Mouse (Mus musculus): ENCODE measurements around the gene Dleu7.
A peak's percentile ranks its signal among the peaks of the same experiment; 100 is the strongest.

Dleu7 gene

GRCm38 (mm10) chr14:62282974-62283373, 9.9 kb downstream of the Dleu7 start:
- DNase-seq (ENCODE audit: low read depth): no peak

- no peak for DNase-seq (ENCODE audit: low read depth)
These were observed 19.2 kb downstream of the Dleu7 start for GRCm38 (mm10) chr14:62273604-62274003.

DNA sequence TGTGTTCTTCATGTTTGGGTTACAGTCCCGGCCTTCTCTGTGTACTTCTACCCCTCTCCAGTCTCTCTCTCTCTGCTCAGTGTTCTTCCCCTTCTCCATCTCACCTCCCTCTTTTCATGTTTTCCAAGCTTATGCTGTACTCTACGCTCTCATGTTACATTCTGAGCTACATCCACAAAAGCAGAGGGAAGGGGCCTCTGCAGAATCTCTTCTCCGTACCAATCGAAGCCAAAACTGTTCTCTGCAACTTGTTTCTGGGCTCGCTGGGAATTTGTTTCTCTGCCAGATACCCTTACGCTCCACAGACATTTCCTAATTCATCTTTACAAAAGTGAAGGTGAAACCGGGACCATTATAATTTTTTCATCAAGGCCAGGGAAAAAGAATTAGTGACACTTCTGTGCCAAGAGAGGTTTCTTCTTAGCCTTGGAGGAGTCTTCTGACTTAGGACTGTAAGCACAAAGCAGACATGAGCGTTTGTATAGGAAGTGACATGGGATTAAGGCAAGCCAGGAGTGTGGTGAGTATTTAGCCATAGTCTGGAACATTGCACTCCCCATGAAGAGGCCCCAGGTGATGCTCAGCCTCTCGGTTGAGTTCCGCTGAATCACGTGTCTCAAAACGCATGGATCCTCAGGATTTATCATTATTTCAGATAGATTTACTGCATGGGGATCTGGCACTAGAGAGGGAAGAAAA, 22.0 kb downstream of the Dleu7 start:
- no peak for DNase-seq (ENCODE audit: low read depth)

- DNase-seq (ENCODE audit: low read depth): no peak
These were observed 33.8 kb downstream of the Dleu7 start for GRCm38 (mm10) chr14:62258978-62259536.

DNA sequence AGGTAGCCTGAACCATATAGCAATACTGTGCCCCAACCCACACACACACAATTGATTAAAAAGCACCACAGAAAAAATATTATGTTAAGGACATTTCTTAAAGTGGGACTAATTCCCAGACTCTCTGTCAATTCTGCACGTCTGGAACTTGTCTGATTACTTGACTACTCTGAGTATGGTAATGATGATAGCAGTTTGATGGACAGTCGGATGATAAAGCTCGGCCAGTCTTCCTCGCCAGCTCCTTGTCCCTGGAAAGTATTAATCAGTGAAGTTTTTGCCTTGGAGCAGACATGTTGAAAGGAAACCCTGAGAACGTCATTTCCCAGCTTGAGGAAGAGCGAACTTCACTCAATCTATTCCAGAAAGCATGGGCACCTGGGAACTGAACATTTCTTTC, 34.7 kb downstream of the Dleu7 start:
- DNase-seq (ENCODE audit: low read depth): no peak

DNA sequence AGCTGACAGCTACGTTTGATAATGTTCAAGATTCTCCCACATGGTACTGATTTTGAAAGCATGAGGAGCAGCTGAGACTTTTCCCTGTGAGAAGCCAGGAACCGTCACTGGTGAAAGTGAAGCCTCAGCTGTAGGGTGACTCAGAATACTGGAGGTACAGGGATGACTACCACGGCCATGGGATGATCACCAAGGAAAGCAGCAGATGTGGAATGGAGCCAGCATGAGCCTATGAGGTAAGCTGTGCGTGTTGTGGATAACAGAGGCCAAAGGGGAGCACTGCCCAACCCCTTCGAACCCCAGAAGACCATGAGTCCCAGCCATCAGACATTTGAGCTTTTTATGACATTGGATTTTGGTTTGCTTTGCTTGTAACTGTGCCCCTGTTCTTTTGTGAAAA, 36.8 kb downstream of the Dleu7 start:
- DNase-seq (ENCODE audit: low read depth): no peak

DNA sequence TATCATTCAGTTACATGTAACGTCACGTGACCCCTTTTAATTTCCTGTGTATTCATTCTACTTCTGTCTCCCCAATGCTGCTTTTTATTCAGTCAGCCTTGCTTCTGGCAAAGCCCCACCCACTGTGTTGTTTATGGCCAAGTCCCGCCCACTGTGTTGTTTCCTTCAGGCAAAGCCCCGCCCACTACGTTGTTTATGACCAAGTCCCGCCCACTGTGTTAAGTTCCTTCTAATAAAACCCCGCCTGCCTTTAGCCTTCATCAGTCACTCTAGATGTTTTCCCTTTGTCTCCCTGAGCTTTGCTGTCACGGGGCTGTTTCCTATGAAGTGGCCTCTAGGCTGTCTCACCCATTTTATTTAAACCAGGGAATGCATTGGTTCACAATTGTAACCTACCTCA, 38.5 kb downstream of the Dleu7 start:
- DNase-seq (ENCODE audit: low read depth): no peak

DNA sequence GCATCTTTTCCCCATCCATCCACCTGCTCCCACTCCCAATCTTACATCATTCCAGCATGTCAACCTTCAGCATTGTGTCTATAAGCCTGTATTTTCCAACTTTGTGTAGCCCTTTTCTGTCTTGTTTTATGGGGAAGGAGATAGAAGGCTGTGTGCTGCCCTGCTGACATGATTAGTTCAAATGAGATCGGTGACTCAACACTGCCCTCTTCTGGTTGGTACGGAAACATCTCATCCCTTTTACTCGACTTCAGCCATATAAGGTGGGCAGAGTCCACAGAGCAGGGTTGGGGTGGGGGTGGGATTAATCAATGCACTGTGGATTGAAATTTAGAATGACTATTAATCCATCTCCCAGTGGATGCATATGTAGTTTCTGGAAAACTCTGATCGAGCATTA, 40.8 kb downstream of the Dleu7 start:
- DNase-seq (ENCODE audit: low read depth): peak; percentile 79

- DNase-seq (ENCODE audit: low read depth): no peak
These were observed 42.8 kb downstream of the Dleu7 start for GRCm38 (mm10) chr14:62250046-62250445.

- no peak for DNase-seq (ENCODE audit: low read depth)
These were observed 43.6 kb downstream of the Dleu7 start for GRCm38 (mm10) chr14:62249251-62249650.

DNA sequence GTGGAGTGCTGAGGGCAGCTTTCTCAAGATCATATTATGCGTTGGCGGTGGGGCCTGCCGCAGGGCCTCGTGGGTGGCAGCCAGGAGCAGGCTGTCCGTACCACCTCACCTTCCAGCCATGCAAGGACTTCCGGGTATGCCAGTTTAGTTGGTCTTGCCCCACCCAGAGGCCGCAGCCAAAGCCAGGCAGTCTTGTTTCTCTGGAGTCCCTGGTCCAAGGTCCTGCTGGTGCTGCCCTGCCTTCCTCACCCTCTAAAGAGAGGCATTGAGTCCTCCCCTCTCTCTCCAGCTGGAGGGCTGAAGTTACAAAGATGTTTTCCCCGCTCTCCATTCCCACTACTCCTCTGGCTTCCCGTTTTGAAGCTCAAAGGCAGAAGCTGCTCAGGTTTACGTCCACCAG, 44.1 kb downstream of the Dleu7 start:
- no peak for DNase-seq (ENCODE audit: low read depth)

DNA sequence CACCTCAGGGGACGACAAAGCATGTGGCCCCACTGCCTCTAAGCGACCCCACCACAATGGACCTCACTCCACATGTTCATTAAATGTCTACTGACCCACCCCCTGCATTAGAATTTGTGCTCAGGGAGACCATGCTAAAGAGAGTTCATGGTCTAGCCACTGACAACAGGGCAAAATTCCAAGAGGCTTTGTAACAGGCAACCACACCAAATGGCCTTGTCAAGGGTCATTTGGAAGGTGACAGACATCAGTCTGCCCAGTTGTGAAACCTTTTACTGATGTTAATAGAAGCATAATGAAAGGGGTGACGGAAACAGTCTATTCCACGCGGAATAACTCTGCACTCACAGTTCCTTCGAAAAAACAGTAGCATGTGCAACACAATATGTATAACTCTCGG, 44.5 kb downstream of the Dleu7 start:
- no peak for DNase-seq (ENCODE audit: low read depth)

- DNase-seq (ENCODE audit: low read depth): no peak
These were observed 47.3 kb downstream of the Dleu7 start for GRCm38 (mm10) chr14:62245557-62245956.

GRCm38 (mm10) chr14:62243530-62243929, 49.3 kb downstream of the Dleu7 start:
- DNase-seq (ENCODE audit: low read depth): no peak

GRCm38 (mm10) chr14:62235969-62236368, 56.9 kb downstream of the Dleu7 start:
- no peak for DNase-seq (ENCODE audit: low read depth)

GRCm38 (mm10) chr14:62235214-62235613, 57.6 kb downstream of the Dleu7 start:
- no peak for DNase-seq (ENCODE audit: low read depth)

- no peak for DNase-seq (ENCODE audit: low read depth)
These were observed 61.9 kb downstream of the Dleu7 start for GRCm38 (mm10) chr14:62230968-62231367.

- no peak for DNase-seq (ENCODE audit: low read depth)
These were observed 65.7 kb downstream of the Dleu7 start for GRCm38 (mm10) chr14:62227101-62227500.

- DNase-seq (ENCODE audit: low read depth): no peak
These were observed 66.2 kb downstream of the Dleu7 start for GRCm38 (mm10) chr14:62226576-62227047.
